Mouse (Mus musculus) CH12.LX (cell line): Measurements from ENCODE around the gene Krt17. TPM values are rescaled to one million over a fixed set of nuclear protein-coding genes. Genes with fewer than 3 reads are reported as not detected.

Experiments
- DNase-seq: peaks from one replicate; pipeline ENCODE4 v3.0.0-alpha.2; 2013; ENCODE audit errors: extremely low read depth
- H3K27ac ChIP-seq: 2 replicates; pipeline ENCODE4 v1.5.1; 2012; ENCODE audit warnings: low read depth, mild to moderate bottlenecking, control low read depth, moderate library complexity; ENCODE audit not compliant: insufficient read depth
- H3K27me3 ChIP-seq: replicated peaks from 2 replicates; pipeline ENCODE3; 2012; ENCODE audit warnings: inconsistent platforms
- H3K36me3 ChIP-seq, 2 experiments: replicated peaks in 1 of 2; 2 replicates each; pipeline versions ENCODE3 to v1.6.1; 2012; ENCODE audit warnings: inconsistent platforms in 1 of 2, low read length in 1 of 2, mild to moderate bottlenecking in 1 of 2, mixed read lengths in 1 of 2, moderate library complexity in 1 of 2; ENCODE audit not compliant: control insufficient read depth in 1 of 2, insufficient read depth in 1 of 2
- H3K4me1 ChIP-seq, 2 experiments: 2 replicates each; pipeline ENCODE4 v1.6.1; 2012; ENCODE audit warnings: inconsistent platforms in 1 of 2, moderate library complexity in 1 of 2; ENCODE audit not compliant: insufficient read depth in 2 of 2, control insufficient read depth in 1 of 2
- H3K4me2 ChIP-seq: 2 replicates; pipeline ENCODE4 v1.6.1; 2012; ENCODE audit warnings: low read depth, mild to moderate bottlenecking, control low read depth; ENCODE audit not compliant: poor library complexity, insufficient read depth, severe bottlenecking
- H3K4me3 ChIP-seq, 3 experiments: fragments of 150-350 bp in 1 of 3; sonication (generic) in 1 of 3; replicated peaks in 1 of 3; 2 replicates each; pipeline versions ENCODE3 to v1.5.1; 2011 to 2012; ENCODE audit warnings: low read depth in 2 of 3, low read length in 2 of 3, mild to moderate bottlenecking in 2 of 3, moderate library complexity in 2 of 3, control low read depth in 1 of 3, improper control_type of control experiment in 1 of 3, inconsistent platforms in 1 of 3, mixed read lengths in 1 of 3; ENCODE audit not compliant: poor library complexity in 1 of 3
- H3K79me2 ChIP-seq: replicated peaks from 2 replicates; pipeline ENCODE4 v1.6.1; 2012; ENCODE audit warnings: mild to moderate bottlenecking, moderate library complexity; ENCODE audit not compliant: control insufficient read depth, poor library complexity, insufficient read depth, severe bottlenecking; ENCODE audit errors: extremely low read depth
- H3K9ac ChIP-seq: 2 replicates; pipeline ENCODE4 v1.6.1; 2012; ENCODE audit warnings: low read depth, mild to moderate bottlenecking, control low read depth, moderate library complexity; ENCODE audit not compliant: insufficient read depth
- H3K9me3 ChIP-seq: replicated peaks from 2 replicates; pipeline ENCODE3; 2012; ENCODE audit warnings: low read length, inconsistent platforms, mixed read lengths
- BHLHE40 ChIP-seq: IDR thresholded peaks from 2 replicates; pipeline ENCODE4 v1.6.1; 2011; ENCODE audit warnings: mild to moderate bottlenecking, low read depth, low read length, improper control_type of control experiment
- CHD1 ChIP-seq: IDR thresholded peaks from 2 replicates; pipeline ENCODE4 v1.6.1; 2012; ENCODE audit warnings: low read depth, low read length, improper control_type of control experiment, inconsistent platforms
- CHD2 ChIP-seq: IDR thresholded peaks from 2 replicates; pipeline ENCODE4 v1.6.1; 2011; ENCODE audit warnings: low read length, improper control_type of control experiment
- ETS1 ChIP-seq: conservative IDR thresholded peaks from 2 replicates; pipeline ENCODE4 v1.6.1; 2012; ENCODE audit warnings: low read depth, mild to moderate bottlenecking, inconsistent platforms, low read length, improper control_type of control experiment, moderate library complexity
- GABPA ChIP-seq: IDR thresholded peaks from 2 replicates; pipeline ENCODE4 v1.6.1; 2012; ENCODE audit warnings: low read depth, low read length, improper control_type of control experiment, inconsistent platforms; ENCODE audit not compliant: insufficient replicate concordance
- HCFC1 ChIP-seq: IDR thresholded peaks from 2 replicates; pipeline ENCODE4 v1.6.1; 2012; ENCODE audit warnings: low read depth, mild to moderate bottlenecking, inconsistent platforms, low read length, improper control_type of control experiment
- IRF4 ChIP-seq: IDR thresholded peaks from 2 replicates; pipeline ENCODE4 v1.6.1; 2014; ENCODE audit warnings: low read depth, mild to moderate bottlenecking, inconsistent platforms, low read length, improper control_type of control experiment
- JUN ChIP-seq: IDR thresholded peaks from 2 replicates; pipeline ENCODE4 v1.6.1; 2011; ENCODE audit warnings: low read depth, mild to moderate bottlenecking, low read length, improper control_type of control experiment, moderate library complexity; ENCODE audit not compliant: insufficient read depth
- JUND ChIP-seq: conservative IDR thresholded peaks from 2 replicates; pipeline ENCODE4 v1.6.1; 2011; ENCODE audit warnings: low read depth, low read length, improper control_type of control experiment
- MAX ChIP-seq: IDR thresholded peaks from 2 replicates; pipeline ENCODE4 v1.6.1; 2011; ENCODE audit warnings: low read length, improper control_type of control experiment
- MEF2A ChIP-seq: IDR thresholded peaks from 2 replicates; pipeline ENCODE4 v1.6.1; 2014; ENCODE audit warnings: low read depth, mild to moderate bottlenecking, inconsistent platforms, low read length, improper control_type of control experiment, borderline replicate concordance
- MXI1 ChIP-seq: IDR thresholded peaks from 2 replicates; pipeline ENCODE4 v1.6.1; 2011; ENCODE audit warnings: mild to moderate bottlenecking, low read depth, low read length, improper control_type of control experiment
- NRF1 ChIP-seq: IDR thresholded peaks from 2 replicates; pipeline ENCODE4 v1.6.1; 2014; ENCODE audit warnings: low read depth, mild to moderate bottlenecking, inconsistent platforms, low read length, improper control_type of control experiment, moderate library complexity
- RAD21 ChIP-seq: IDR thresholded peaks from 2 replicates; pipeline ENCODE4 v1.6.1; 2011; ENCODE audit warnings: low read depth, mild to moderate bottlenecking, low read length, improper control_type of control experiment, moderate library complexity
- RCOR1 ChIP-seq: conservative IDR thresholded peaks from 2 replicates; pipeline ENCODE4 v1.6.1; 2012; ENCODE audit warnings: low read depth, mild to moderate bottlenecking, inconsistent platforms, low read length, improper control_type of control experiment
- TCF12 ChIP-seq: IDR thresholded peaks from 2 replicates; pipeline ENCODE4 v1.6.1; 2014; ENCODE audit warnings: low read depth, mild to moderate bottlenecking, inconsistent platforms, low read length, improper control_type of control experiment
- USF1 ChIP-seq: IDR thresholded peaks from 2 replicates; pipeline ENCODE4 v1.6.1; 2014; ENCODE audit warnings: low read depth, mild to moderate bottlenecking, inconsistent platforms, low read length, improper control_type of control experiment
- ZC3H11A ChIP-seq: IDR thresholded peaks from 2 replicates; pipeline ENCODE4 v1.6.1; 2012; ENCODE audit warnings: low read depth, mild to moderate bottlenecking, inconsistent platforms, low read length, improper control_type of control experiment
- ZMIZ1 ChIP-seq: IDR thresholded peaks from 2 replicates; pipeline ENCODE4 v1.6.1; 2012; ENCODE audit warnings: low read depth, mild to moderate bottlenecking, inconsistent platforms, low read length, improper control_type of control experiment
- dilution Hi-C: fragments of 300-500 bp; cut with MboI; formaldehyde crosslinking; loops from 2 replicates; pipeline ENCODE4 v1.14.3; 2020; ENCODE audit warnings: low sequenced_read_pairs; ENCODE audit not compliant: extremely low pct_unique_long_range_greater_than_20kb, extremely low pct_ligation_motif_present
- in situ Hi-C: fragments of 300-500 bp; cut with MboI; formaldehyde crosslinking; loops from 3 replicates; pipeline ENCODE4 v1.14.3; 2019; ENCODE audit warnings: low sequenced_read_pairs, low pct_ligation_motif_present, low pct_unique_long_range_greater_than_20kb, mixed read lengths
- polyA plus RNA-seq: library from polyadenylated mRNA; unstranded; fragments of >175 nt; gene quantifications from 2 replicates; pipeline ENCODE4 v1.2.1, GENCODE M21; 2012; ENCODE audit warnings: low read depth; ENCODE audit not compliant: insufficient read length
- total RNA-seq, 2 experiments: library from RNA; depleted of rRNA; stranded (reverse); fragments of 300-350 nt in 1 of 2; fragments of >200 nt in 1 of 2; gene quantifications; 2 replicates each; pipeline ENCODE4 v1.2.3; 2012 to 2014

The Krt17 gene
- total and polyA plus RNA-seq, 3 experiments, result 0.76 TPM; not detected in 2

DNA sequence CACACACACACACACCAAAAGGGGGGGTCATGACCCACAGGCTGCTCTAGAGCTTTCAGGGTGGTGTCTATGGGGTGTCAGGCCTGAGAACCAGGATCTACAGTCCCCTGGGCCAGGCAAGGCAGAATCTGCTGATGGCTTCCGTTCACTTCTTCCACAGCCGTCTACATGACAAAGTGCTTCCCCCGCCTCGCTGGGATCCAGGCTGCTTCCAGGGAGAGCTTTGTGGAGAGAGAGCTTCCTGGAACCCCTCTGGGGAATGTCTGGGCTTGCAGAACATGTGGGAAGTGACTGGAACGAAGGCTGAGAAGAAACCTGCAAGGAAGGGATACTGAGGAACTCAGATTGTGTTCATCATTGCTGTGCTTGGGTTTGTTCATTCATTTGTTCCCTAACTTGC lies 17.9 kb upstream of the Krt17 start:
- in situ Hi-C loops, result loop anchor here (25.0 kb wide), 2 partner anchors 541 to 891 kb away; partner anchors contain the start of genes Gm14180 and Krt10
- TF ChIP-seq CHD2 (no peak), HCFC1 (no peak), ETS1 (no peak), RCOR1 (no peak), USF1 (no peak), MXI1 (no peak), MAX (no peak), IRF4 (no peak), ZC3H11A (no peak), GABPA (no peak), ZMIZ1 (no peak), NRF1 (no peak)
- no peaks in the 10 kb centered on the region for H3K79me2 ChIP-seq
- H3K4me1 ChIP-seq, result peaks cover 0 to 3% of the 10 kb centered on the region in 2 experiments; a peak in 2 of 4 replicates
- no peak overlapping the region for H3K4me2 ChIP-seq
- DNase-seq, result no peak
- H3K27me3 ChIP-seq, result peaks cover 86% of the 10 kb centered on the region
- H3K36me3 ChIP-seq, result no peaks in the 10 kb centered on the region
- no peak overlapping the region for H3K9ac ChIP-seq
- no peak overlapping the region for H3K27ac ChIP-seq
- dilution Hi-C loops, result no loop called here
- H3K4me3 ChIP-seq, result no peak overlapping the region
- no peaks in the 10 kb centered on the region for H3K9me3 ChIP-seq

DNA sequence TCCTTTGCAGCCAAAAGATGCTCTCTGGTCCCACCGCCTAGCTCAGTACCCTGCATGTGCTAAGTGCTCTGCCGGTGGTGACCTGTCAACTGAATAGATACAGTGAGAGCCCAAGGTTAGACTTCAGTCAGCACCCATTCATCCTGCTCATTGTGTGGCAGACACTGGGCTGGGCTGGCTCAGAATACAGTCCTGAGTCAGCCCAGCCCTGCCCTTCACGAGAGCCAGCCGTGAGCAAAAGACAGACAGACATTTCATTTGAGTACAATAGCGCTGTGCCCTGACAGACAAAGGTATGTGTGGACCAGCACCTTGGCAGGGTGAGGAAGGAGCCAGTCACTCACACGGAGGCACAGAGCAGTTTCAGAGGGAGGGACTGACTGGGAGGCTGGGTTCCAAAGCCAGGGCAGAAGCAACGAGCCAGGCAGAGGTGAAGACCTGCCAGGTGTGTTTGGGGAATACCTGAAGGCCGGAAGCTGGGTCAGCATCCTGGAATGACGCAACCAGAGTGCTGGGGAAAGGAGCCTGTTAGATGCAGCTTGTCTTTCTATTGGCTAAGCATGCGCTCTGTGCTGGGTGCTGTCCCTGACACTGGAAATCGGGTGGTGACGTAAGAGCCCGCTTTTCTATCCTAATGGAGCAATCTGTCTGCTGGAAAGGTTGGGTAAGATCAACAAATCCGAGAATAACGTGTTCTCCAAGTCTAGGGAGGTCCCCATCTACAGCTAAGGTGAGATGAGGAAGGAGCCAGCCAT lies 17.1 kb upstream of the Krt17 start:
- dilution Hi-C loops, result no loop called here
- in situ Hi-C loops, result loop anchor here (25.0 kb wide), 2 partner anchors 541 to 891 kb away; partner anchors contain the start of genes Gm14180 and Krt10
- no peak overlapping the region for H3K4me2 ChIP-seq

More for the DNA sequence above, 17.1 kb upstream of the Krt17 start:
- DNase-seq, result no peak
- H3K36me3 ChIP-seq, result no peaks in the 10 kb centered on the region
- H3K79me2 ChIP-seq, result no peaks in the 10 kb centered on the region
- peaks cover 83% of the 10 kb centered on the region for H3K27me3 ChIP-seq
- TF ChIP-seq RCOR1 (no peak), ZC3H11A (no peak), BHLHE40 (no peak), MAX (no peak), JUN (no peak), HCFC1 (no peak), CHD1 (no peak), MEF2A (no peak), TCF12 (no peak), IRF4 (no peak), JUND (no peak), RAD21 (no peak)
- TF ChIP-seq, all 38 proteins: peak for 0
- H3K9ac ChIP-seq, result no peak overlapping the region
- H3K4me1 ChIP-seq, result no peaks in the 10 kb centered on the region
- no peak overlapping the region for H3K4me3 ChIP-seq
- H3K9me3 ChIP-seq, result no peaks in the 10 kb centered on the region
- H3K27ac ChIP-seq, result no peak overlapping the region
